Mouse (Mus musculus) adrenal gland, postnatal 10 days (tissue): ENCODE results near the gene Plekhh2. TPM values are rescaled to one million over a fixed set of nuclear protein-coding genes. Genes with fewer than 3 reads are reported as not detected.

Source experiments
- DNase-seq: peaks from one replicate; pipeline ENCODE4 v3.0.0; 2021; ENCODE audit warnings: mixed read lengths
- long read RNA-seq, 2 experiments: library from polyadenylated mRNA; stranded (forward); transcript quantifications; one replicate each; pipeline ENCODE4 v2.0.0; 2021
- total RNA-seq, 2 experiments: library from RNA; stranded (reverse); gene quantifications; 2 replicates each; pipeline ENCODE4 v1.2.3; 2021

Gene Plekhh2
- 1 to 10 TPM; 7.4 to 7.6 TPM for total RNA-seq
- long read RNA-seq, experiment 1, partial matches to known transcripts: 1 of 4 reads
- long read RNA-seq, experiment 1, other reads (novel, unspliced or antisense): 3 of 4 reads
- long read RNA-seq, experiment 2: 0 reads

DNA sequence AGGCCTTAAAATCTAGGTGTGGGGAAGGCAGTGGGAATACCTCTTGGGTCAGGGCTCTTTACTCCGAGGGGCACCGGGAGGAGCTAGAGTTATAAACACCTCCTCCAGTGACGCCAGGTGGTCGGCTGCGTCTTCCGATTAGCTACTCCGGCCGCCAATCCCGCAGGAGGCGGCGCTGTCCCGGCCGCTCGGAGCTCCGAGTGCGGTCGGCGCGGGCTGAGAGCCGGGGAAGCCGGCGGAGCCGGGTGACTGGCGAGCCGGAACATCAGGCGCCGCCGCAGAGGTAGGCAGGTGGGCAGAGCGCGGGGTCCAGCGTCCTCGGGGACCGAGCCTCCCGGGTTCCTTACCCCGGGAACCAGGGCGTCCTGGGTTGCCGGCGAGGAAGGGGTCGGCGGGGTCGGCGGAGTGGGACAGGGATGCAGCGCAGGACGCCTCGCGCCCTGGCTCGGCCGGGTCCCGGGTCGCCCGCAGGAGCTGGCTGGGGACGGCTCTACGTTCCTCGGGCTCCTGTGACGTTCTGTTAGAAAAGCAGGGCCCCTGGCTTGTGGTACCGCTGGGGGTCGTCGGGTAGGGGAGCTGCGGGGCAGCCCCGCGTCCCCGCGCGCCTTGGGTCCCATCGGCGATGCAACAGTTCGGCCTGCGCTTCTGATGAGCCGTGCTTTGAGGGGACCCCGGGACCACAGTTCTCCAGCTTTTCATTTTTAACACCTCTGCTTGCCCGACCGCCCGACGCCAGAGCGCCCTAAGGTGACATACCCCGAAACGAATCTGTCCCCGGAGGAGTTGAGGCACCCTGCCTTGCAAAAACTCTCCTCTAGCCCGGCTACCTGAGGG is at the start of gene Plekhh2:
Plekhh2 (plus strand) TSS at position 214 of the 834 bp plus-strand sequence.
- DNase-seq: peak; percentile 90

DNA sequence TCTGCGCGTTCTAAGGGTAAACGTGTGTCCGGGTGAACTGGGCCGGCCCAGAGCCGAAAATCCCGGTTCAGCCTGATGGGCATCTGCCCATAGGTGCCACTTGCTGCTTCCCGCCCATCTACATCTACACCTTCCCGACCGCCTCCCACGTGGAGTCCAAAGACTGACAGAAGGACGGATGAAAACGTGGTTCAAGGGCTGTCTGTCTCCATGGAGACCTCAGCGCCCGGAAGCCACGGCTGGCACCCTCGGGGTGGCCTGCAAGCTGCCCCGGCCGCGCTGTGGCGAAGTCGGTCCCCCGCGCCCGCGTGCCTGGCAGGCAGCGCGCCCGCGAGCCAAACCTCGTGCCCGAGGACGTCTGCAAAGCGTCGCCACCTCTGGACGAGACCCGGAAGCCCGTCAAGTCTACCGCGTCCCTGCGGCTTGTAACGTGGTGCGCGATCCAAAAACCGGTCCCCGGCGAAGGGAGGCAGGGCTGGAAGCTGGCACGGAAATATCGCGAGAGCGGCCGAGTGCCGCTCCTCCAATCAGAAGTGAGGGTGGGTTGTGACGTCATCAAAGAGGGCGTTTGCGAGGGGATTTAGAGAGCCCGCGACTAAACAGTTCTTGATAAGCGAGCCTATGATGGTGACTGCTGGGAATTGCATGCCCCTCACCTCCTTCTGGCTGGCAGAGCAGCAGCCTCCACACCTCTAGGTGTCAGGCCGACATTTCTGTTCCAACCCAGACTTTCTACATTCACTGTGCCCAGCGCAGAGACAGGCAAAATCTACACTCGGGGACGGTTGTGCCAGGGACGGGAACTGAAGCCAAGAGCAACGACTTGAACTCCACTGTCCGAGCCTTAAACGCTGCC is 45.7 kb upstream of the Plekhh2 start, which contains the start of gene Thada:
Thada (minus strand) TSS at position 453 of the 856 bp plus-strand sequence.
- peak; percentile 99 for DNase-seq

DNA sequence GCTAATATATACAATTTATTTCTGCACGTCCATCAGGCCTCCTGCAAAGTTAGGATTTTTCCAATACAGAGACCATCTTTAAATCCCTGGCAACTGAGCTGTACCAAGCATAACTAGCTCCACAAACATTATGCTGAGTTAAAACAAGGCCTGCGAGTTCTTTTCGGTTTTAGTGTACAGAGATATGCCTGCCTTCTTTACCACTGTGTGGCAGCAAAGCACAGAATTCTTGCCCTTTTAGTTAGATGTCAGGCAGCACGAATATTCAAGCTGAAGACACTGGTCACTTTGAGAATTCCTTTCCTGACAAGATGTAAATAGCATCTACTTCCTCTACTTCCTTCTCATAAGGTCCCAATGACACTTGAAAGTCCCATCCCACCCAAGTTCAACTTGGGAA is 37.4 kb upstream of the Plekhh2 start:
- DNase-seq: no peak

DNA sequence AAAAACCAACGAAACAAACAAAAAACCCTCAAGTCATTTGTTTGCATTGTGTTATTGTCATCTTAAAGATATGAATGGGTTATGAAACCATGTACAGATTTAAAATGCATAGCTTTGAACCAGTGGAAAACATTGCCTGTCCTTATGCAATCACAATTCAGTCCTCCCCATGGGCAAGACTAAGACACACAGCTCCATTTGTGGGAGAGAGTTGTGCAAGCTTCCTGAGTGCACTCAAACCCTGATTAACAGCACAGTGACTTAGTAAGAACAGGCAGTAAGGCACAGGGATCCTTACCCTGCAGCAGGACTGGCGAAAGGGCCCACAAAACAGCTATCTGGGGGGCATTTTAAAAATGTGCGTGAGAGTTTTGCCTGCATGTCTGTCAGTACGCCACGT is 34.5 kb upstream of the Plekhh2 start:
- no peak for DNase-seq

DNA sequence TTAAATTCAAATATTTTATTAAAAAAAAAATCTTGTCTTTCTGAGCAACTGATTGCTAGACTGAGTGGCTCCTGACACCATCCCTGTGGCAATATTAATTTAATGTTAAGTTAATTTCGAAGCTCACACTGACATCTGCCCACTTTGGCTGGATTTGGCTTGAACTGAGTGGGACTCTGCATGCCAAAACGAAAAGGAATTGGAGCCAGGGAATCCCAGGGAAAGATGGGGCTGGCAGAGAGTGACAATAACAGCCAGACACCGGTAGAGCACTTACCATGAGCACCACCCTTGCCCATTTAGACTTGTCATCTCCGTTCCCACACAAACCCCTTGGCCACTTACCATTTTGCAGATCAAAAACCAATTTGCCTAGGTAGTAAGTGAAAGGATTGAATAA is 33.4 kb upstream of the Plekhh2 start:
- no peak for DNase-seq

GRCm38 (mm10) chr17:84480464-84481355 is 31.0 kb upstream of the Plekhh2 start:
- DNase-seq: peak; percentile 54

GRCm38 (mm10) chr17:84482831-84483230 is 28.9 kb upstream of the Plekhh2 start:
- no peak for DNase-seq

DNA sequence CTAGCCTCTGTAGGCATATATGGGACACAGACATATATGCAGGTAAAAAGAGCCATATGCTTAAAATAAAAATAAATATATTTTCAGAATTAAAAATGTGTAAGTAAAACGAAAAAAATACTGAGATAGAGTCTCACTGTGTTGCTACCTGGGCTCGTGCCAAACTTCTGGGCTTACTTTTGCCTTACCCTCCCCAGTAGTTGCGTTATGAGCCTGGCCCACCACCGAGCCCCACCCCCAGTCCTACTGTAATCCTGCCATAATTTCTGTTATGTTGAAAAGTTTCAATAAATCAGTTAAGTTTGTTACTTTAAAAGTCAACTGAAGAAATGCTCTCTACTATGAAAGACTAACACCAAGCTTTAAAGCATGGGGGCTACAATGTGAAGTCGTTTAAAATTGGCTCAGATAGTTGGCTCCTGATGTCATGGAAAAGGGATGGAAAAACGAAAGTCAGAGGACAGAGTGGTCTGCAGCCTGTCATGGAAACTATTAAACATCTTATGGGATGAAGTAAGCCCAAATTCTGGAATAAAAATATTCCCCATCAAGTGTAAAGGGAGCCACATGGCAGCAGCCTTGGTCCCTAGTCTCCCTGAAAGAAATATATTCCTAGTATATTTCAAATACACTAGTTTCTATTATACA is 27.9 kb upstream of the Plekhh2 start:
- no peak for DNase-seq

GRCm38 (mm10) chr17:84487415-84487814 is 24.3 kb upstream of the Plekhh2 start:
- DNase-seq: no peak

DNA sequence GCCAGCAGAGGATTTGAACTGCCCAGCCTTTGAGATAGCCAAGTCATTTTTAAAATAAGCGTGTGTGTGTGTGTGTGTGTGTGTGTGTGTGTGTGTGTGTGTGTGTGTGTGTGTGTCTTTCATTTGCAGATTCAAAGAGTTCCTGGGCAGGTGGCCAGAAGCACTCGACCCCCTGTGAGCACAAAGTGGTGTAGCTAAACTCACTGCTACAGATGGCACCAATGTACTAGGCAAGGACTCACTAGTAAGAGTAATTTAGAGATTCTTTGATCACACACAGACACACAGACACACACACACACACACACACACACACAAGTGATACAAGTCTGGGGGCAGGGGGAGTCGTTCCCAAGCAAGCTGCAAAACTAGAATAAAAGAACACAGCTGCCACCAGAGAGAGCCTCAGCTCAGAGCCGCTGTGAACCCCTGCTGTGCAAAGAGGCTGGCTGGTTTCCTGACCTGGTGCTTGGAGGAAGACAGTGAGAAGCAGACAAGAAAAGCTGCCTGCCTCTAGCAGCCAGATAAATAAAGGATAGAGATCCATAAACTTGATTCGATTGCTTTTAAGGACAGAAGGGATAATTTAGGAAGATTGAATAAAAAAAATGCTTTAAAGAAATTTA is 19.3 kb upstream of the Plekhh2 start:
- no peak for DNase-seq

- DNase-seq: no peak
Observed at GRCm38 (mm10) chr17:84497026-84497425, 14.7 kb upstream of the Plekhh2 start.

DNA sequence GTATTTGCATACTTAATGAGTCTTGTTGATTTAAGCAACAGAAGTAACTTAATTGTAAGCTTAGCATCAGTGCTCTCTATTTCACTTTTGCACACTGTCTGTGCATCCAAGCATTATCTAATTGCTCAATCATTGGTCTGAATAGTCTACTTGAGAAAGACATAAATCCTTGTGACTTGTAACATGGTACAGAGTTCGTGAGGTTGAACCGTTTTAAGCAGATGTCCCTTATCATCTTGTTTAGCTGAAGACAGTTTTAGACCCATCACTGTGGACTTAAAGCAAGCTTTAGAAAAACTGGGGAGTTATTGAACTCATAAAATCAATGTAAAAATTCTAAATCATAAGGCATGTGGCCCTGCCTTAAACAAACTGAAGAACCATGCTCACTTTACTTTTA is 14.1 kb upstream of the Plekhh2 start:
- no peak for DNase-seq

GRCm38 (mm10) chr17:84497972-84498604 is 13.6 kb upstream of the Plekhh2 start:
- no peak for DNase-seq

DNA sequence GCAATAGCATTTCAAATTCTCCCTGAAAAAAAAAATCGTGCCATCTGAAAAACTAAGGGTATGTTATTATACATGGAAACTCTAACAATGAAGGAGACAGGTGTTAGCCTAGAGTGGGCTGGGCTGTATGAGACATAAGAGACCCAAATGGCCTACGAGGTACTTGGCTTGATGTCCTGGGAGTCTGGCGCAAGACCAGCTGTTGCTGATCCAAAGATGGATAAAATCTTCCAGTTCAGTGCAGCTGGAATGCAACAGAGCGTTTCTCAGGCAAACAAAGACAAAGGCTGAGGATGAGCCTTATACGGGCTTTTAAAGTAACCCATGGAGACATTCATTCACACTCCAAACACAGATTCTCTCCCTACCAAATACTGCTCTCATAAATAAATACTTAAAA is 13.1 kb upstream of the Plekhh2 start:
- DNase-seq: peak; percentile 58

- no peak for DNase-seq
Observed at GRCm38 (mm10) chr17:84502341-84502740, 9.4 kb upstream of the Plekhh2 start.

DNA sequence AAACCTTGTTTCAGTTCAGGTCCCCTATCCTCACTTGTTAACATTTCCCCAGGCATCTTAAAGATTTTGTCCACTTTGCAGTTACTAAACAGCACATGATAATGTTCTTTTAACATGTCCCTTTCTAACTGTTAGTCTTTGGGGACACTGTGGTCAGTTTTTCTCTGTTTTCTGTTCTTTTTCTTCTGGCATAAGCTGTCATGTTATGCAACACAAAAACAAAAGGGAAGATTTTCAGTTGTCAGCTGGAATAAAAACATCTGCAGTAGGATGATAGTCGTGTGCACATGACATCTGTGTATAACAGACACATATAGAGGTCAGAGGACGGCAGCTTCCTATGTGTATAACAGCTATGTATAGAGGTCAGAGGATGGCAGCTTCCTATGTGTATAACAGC is 5.8 kb upstream of the Plekhh2 start:
- DNase-seq: no peak

GRCm38 (mm10) chr17:84508736-84509135 is 3.0 kb upstream of the Plekhh2 start:
- no peak for DNase-seq

DNA sequence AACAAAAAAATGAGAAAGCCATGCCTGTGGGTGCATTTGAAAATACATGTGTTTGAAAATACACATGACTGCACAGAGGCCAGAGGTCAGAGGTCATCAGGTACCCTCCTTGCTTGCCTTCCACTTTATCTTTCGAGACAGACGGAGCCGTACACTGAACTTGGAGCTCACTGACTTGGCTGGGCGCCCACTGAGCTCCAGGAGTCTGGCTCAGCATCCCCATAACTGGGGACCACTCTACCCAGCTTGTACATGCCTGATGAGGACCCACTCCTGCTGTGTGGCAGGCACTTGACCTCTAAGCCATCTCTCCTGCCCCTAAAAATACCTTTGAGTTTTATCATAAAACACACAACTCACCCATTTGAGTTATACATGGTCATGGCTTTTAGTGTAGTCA is 2.5 kb upstream of the Plekhh2 start:
- no peak for DNase-seq

DNA sequence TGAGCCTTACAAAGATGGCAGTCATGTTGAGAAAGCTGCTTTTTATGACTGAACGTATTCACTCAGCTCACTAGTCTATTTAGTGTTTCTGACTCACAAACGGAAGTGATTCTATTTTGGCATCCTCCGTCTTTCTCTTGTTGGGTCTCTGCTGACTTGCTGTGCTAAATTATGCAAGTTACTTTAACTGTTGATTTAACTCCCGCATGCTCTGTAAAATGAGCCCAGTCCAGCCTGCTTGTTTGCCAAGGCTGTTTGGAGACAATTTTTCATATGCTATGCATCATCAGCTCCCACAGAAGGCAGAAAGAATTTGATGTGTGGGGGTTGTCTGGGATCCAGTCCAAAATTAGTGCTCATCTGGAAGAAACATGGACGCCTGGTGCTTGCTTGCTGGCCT is 1.3 kb upstream of the Plekhh2 start:
- DNase-seq: peak; percentile 61

GRCm38 (mm10) chr17:84510961-84511639 is 595 bp upstream of the Plekhh2 start:
- DNase-seq: peak; percentile 20
